Mouse (Mus musculus) forebrain, embryonic 10.5 days (tissue): ENCODE measurements at regions not wholly inside any gene's neighbourhood (a gene's known extent, or its start where the extent isn't known, plus 50 kb on each side); places are given as distances from the start of the nearest gene placed in this dataset.
"Not testable (repeated sequence)": the region's sequence is repeated elsewhere in the genome, so short reads cannot be mapped to it uniquely, and the experiment has no call there.

Source experiments
- DNase-seq: peaks from one replicate; pipeline ENCODE4 v3.0.0-alpha.2; 2017; ENCODE audit warnings: low spot score; ENCODE audit errors: extremely low spot score
- H3K27ac ChIP-seq: fragments of 300-500 bp; sonication (generic); 2 replicates; pipeline ENCODE4 v1.5.1; 2016; ENCODE audit warnings: mild to moderate bottlenecking
- H3K27me3 ChIP-seq: fragments of 300-500 bp; sonication (generic); 2 replicates; pipeline ENCODE4 v1.6.1; 2016; ENCODE audit warnings: mild to moderate bottlenecking; ENCODE audit not compliant: poor library complexity, severe bottlenecking
- H3K36me3 ChIP-seq: fragments of 300-500 bp; sonication (generic); replicated peaks from 2 replicates; pipeline ENCODE4 v1.6.1; 2016; ENCODE audit warnings: mild to moderate bottlenecking, moderate library complexity
- H3K4me1 ChIP-seq: fragments of 300-500 bp; sonication (generic); 2 replicates; pipeline ENCODE4 v1.6.1; 2016
- H3K4me3 ChIP-seq: fragments of 300-500 bp; sonication (generic); 2 replicates; pipeline ENCODE4 v1.5.1; 2016; ENCODE audit warnings: mild to moderate bottlenecking, moderate library complexity
- H3K9me3 ChIP-seq: fragments of 300-500 bp; sonication (generic); 2 replicates; pipeline ENCODE4 v1.6.1; 2016; ENCODE audit warnings: mild to moderate bottlenecking, moderate library complexity
- WGBS: fragments of 180-500 bp; shearing (Covaris S2); methylation state at CpG from one replicate; pipeline ENCODE4 v1.1.7; 2016; 5-methylcytosine and 5-hydroxymethylcytosine counted together

GRCm38 (mm10) chr14:48607131-48607530, 66.5 kb downstream of the Otx2 start:
- Histone ChIP-seq H3K27ac (no peak overlapping the region), H3K9me3 (peaks cover 3% of the 10 kb centered on the region; the same call in 1 of the 2 replicates), H3K4me3 (no peak overlapping the region), H3K27me3 (peaks cover 92% of the 10 kb centered on the region), H3K4me1 (peaks cover 16% of the 10 kb centered on the region), H3K36me3 (no peaks in the 10 kb centered on the region)
- no peak for DNase-seq
- 31% methylated on average over 6 of the region's 6 CpGs for WGBS

GRCm38 (mm10) chr14:48603490-48603889, 70.1 kb downstream of the Otx2 start:
- H3K9me3 ChIP-seq: no peaks in the 10 kb centered on the region
- no peak overlapping the region for H3K27ac ChIP-seq
- H3K27me3 ChIP-seq: peaks cover 84% of the 10 kb centered on the region
- peaks cover 9% of the 10 kb centered on the region for H3K4me1 ChIP-seq
- no peak overlapping the region for H3K4me3 ChIP-seq
- no peak for DNase-seq
- no peaks in the 10 kb centered on the region for H3K36me3 ChIP-seq
- WGBS: 90% methylated on average over 6 of the region's 6 CpGs

DNA sequence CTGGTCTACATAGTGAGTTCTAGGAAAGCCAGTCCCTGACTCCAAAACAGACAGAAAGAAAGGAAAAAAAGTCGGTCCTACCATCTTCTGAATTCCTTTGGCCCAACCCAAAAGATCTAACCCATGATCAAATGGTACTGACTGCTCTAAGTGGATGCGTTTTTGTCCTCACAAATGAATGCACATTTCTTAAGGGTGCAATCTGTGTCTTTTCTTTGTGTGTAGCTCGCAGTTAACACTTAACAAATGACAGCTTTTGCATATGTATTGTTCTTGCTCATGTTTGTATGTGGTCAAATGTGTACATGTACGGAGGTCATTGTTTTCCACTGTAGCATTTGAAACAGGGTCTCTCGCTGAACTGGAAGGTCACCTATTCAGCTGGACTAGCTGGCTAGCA, 79.3 kb downstream of the Otx2 start:
- H3K9me3 ChIP-seq: no peaks in the 10 kb centered on the region
- DNase-seq: no peak
- peaks cover 11% of the 10 kb centered on the region for H3K4me1 ChIP-seq
- no peak overlapping the region for H3K27ac ChIP-seq
- peaks cover 33% of the 10 kb centered on the region for H3K27me3 ChIP-seq
- 91% methylated on average over 5 of the region's 5 CpGs for WGBS
- no peaks in the 10 kb centered on the region for H3K36me3 ChIP-seq
- H3K4me3 ChIP-seq: no peak overlapping the region

GRCm38 (mm10) chr14:48593363-48593762, 80.3 kb downstream of the Otx2 start:
- Histone ChIP-seq H3K27ac (no peak overlapping the region), H3K4me1 (peaks cover 11% of the 10 kb centered on the region), H3K4me3 (no peak overlapping the region), H3K9me3 (no peaks in the 10 kb centered on the region), H3K27me3 (peaks cover 26% of the 10 kb centered on the region), H3K36me3 (no peaks in the 10 kb centered on the region)
- WGBS: 86% methylated on average over 8 of the region's 8 CpGs
- DNase-seq: no peak

GRCm38 (mm10) chr14:48591483-48592230, 82.0 kb downstream of the Otx2 start:
- Histone ChIP-seq H3K4me1 (peaks cover 11% of the 10 kb centered on the region), H3K36me3 (no peaks in the 10 kb centered on the region), H3K27me3 (peaks cover 11% of the 10 kb centered on the region; the same call in 1 of the 2 replicates), H3K9me3 (no peaks in the 10 kb centered on the region), H3K4me3 (no peak overlapping the region), H3K27ac (no peak overlapping the region)
- no peak for DNase-seq
- WGBS: 90% methylated on average over 15 of the region's 15 CpGs

GRCm38 (mm10) chr14:48590426-48590825, 83.2 kb downstream of the Otx2 start:
- no peak overlapping the region for H3K27ac ChIP-seq
- no peak overlapping the region for H3K4me3 ChIP-seq
- WGBS: 59% methylated on average over 14 of the region's 14 CpGs
- H3K4me1 ChIP-seq: peaks cover 11% of the 10 kb centered on the region
- DNase-seq: no peak
- no peaks in the 10 kb centered on the region for H3K36me3 ChIP-seq
- H3K27me3 ChIP-seq: peaks cover 11% of the 10 kb centered on the region; the same call in 1 of the 2 replicates
- no peaks in the 10 kb centered on the region for H3K9me3 ChIP-seq

GRCm38 (mm10) chr14:48589702-48590325, 83.8 kb downstream of the Otx2 start:
- DNase-seq: no peak
- WGBS: 78% methylated on average over 15 of the region's 15 CpGs

GRCm38 (mm10) chr14:48585820-48586219, 87.8 kb downstream of the Otx2 start:
- H3K27ac ChIP-seq: no peak overlapping the region
- no peak for DNase-seq
- WGBS: 93% methylated on average over 3 of the region's 3 CpGs
- H3K36me3 ChIP-seq: no peaks in the 10 kb centered on the region
- no peak overlapping the region for H3K4me3 ChIP-seq
- H3K4me1 ChIP-seq: peaks cover 8% of the 10 kb centered on the region
- no peaks in the 10 kb centered on the region for H3K9me3 ChIP-seq
- peaks cover 17% of the 10 kb centered on the region for H3K27me3 ChIP-seq

More at GRCm38 (mm10) chr14:48589702-48590325, 83.8 kb downstream of the Otx2 start:
- H3K4me3 ChIP-seq: no peak overlapping the region
- peaks cover 11% of the 10 kb centered on the region for H3K4me1 ChIP-seq
- H3K9me3 ChIP-seq: no peaks in the 10 kb centered on the region
- H3K36me3 ChIP-seq: no peaks in the 10 kb centered on the region
- H3K27me3 ChIP-seq: peaks cover 11% of the 10 kb centered on the region; the same call in 1 of the 2 replicates
- H3K27ac ChIP-seq: no peak overlapping the region

DNA sequence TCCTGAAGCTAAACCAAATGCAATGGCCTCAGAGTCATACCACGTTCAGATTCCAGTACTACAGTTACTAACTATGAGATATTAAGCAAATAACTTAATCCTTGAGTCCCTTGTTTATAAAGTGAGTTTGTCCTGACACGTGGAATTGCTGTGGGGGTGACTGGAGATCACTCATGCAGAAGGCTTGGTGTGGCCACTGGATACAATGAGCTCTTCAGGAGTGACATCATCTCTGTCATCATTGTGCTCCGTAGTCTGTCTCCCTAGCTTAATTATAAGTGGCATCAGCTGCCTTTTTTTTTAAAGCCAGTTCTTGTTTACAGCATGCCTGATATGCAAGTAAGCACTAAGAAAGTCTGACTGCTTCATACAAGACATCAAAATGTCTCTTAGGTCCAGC, 89.0 kb downstream of the Otx2 start:
- WGBS: 67% methylated on average over 3 of the region's 3 CpGs
- Histone ChIP-seq H3K4me1 (peaks cover 10% of the 10 kb centered on the region), H3K27ac (no peak overlapping the region), H3K36me3 (no peaks in the 10 kb centered on the region), H3K9me3 (no peaks in the 10 kb centered on the region), H3K27me3 (peaks cover 27% of the 10 kb centered on the region), H3K4me3 (no peak overlapping the region)
- no peak for DNase-seq

DNA sequence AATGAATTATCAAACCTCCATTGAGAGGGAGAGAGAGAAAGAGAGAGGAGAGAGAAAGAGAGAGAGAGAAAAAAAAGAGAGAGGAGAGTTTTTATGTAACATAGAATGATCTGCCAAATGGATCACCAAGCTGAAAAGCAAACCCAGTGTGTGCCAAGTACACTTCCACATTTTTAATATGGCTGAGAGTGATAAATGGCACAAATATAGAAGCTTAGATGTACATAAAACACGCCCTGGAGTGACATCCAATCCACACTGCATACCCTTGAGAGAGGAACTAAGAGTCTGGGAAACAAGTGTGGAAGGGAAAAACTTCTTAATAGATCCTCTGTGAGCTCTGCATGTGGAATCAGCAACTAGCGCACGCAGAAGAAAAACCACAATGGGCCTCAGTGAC, 90.1 kb downstream of the Otx2 start:
- Histone ChIP-seq H3K27me3 (peaks cover 30% of the 10 kb centered on the region), H3K27ac (no peak overlapping the region), H3K4me3 (no peak overlapping the region), H3K9me3 (no peaks in the 10 kb centered on the region), H3K36me3 (no peaks in the 10 kb centered on the region), H3K4me1 (peaks cover 10% of the 10 kb centered on the region)
- 87% methylated on average over 3 of the region's 3 CpGs for WGBS
- DNase-seq: no peak

GRCm38 (mm10) chr14:48582080-48582479, 91.5 kb downstream of the Otx2 start:
- Histone ChIP-seq H3K27ac (no peak overlapping the region), H3K27me3 (peaks cover 30% of the 10 kb centered on the region), H3K36me3 (no peaks in the 10 kb centered on the region), H3K9me3 (no peaks in the 10 kb centered on the region), H3K4me3 (no peak overlapping the region), H3K4me1 (peaks cover 10% of the 10 kb centered on the region)
- WGBS: 90% methylated on average over 1 of the region's 1 CpGs
- no peak for DNase-seq

DNA sequence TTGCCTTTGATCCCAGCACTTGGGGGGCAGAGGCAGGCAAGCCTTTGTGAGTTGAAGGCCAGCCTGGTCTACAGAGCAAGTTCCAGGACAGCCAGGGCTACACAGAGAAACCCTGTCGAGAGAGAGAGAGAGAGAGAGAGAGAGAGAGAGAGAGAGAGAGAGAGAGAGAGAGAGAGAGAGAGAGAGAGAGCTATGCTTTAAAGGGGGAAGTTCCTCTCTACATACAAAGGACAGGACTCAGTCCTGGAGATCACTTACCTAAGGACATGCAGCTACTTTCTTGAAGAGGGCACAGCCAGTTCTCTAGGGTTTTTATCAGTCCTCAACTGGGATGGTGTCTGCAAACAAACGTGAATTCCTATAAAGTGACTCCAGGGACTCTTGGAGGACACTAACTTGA, 92.3 kb downstream of the Otx2 start:
- H3K36me3 ChIP-seq, H3K9me3 ChIP-seq, H3K27ac ChIP-seq, DNase-seq, H3K4me1 ChIP-seq, H3K4me3 ChIP-seq: not testable (repeated sequence)
- WGBS: 31% methylated on average over 2 of the region's 2 CpGs
- peaks cover 30% of the 10 kb centered on the region for H3K27me3 ChIP-seq

DNA sequence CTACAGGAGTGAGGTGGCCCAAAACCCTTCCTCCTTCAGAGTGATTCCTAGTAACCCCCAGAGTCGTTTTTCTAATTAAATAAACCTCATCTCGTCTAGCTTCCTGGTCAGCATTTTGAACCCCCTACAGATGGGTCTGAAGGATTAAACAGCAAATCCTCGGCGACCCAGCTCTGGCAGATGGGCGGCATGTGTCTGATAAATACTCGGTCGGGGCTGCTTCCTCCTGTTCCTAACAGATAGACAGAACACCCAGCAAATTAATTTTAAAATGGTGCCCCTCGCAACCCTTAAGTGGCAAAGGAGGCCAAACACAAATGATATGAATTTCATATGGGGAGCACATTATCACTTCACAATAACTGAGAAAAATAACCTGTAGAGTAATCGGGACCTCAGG, 93.2 kb downstream of the Otx2 start:
- H3K27ac ChIP-seq: no peak overlapping the region

More for the DNA sequence above, 93.2 kb downstream of the Otx2 start:
- no peaks in the 10 kb centered on the region for H3K36me3 ChIP-seq
- H3K9me3 ChIP-seq: no peaks in the 10 kb centered on the region
- no peak overlapping the region for H3K4me3 ChIP-seq
- H3K27me3 ChIP-seq: peaks cover 30% of the 10 kb centered on the region
- no peak for DNase-seq
- peaks cover 10% of the 10 kb centered on the region for H3K4me1 ChIP-seq
- WGBS: 21% methylated on average over 9 of the region's 9 CpGs
